Mouse (Mus musculus): ENCODE results near the gene D6Ertd527e.
A peak's percentile ranks its signal among the peaks of the same experiment; 100 is the strongest.

D6Ertd527e gene

DNA sequence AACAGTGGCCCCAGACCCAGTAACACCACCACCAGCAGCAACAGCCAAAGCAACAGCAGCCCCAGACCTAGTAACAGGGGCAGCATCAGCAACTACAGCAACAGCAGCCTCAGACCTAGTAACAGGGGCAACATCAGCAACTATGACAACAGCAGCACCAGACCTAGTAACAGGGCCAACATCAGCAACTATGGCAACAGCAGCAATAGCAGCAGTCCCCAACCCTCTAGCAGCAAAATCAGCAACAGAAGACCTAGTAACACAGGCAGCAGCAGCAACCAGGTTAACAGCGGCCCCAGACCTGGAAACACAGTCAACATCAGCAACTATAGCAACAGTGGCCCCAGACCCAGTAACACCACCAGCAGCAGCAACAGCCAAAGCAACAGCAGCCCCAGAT, 6.9 kb downstream of the D6Ertd527e start:
- no peak for DNase-seq (ENCODE audit: inconsistent ontology term)

DNA sequence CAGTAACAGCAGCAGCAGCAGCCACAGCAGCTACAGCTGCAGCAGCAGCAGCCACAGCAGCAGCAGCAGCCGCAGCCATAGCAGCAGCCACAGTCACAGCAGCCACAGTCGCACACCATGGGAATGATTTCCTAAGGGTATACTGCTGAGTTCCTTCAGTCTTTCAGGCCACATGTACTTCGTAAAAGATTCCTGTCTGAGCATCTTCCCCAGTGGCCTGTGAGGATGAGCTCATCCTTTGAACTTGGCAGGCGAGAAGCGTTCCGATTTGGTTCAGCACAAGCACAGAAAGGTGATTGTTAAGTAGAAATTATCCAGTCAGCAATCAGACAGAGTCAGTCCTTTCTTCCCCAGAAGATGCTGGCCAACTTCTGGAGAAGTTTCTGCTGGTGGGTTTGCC, 7.6 kb downstream of the D6Ertd527e start:
- peak; percentile 67 for DNase-seq (ENCODE audit: inconsistent ontology term)

DNA sequence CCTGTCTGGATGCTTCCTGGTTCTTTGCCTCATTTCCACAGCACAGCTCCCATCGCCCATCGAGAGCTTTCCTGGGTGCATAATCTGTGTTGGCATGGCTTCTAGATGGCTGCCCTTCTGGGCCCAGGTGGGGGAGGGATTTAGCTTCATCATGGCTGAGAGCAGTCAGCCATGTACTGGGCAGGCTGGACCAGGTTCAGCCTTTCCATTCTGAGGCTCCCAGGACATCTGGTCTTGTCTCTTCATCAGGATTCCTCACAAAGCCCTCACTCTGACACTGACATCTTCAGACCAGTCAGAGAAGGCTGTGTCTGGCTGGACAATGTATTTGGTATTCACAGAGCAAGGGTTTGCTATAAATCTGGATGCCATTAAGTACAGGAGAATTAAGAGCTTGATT, 11.4 kb downstream of the D6Ertd527e start:
- DNase-seq (ENCODE audit: inconsistent ontology term), result no peak

DNA sequence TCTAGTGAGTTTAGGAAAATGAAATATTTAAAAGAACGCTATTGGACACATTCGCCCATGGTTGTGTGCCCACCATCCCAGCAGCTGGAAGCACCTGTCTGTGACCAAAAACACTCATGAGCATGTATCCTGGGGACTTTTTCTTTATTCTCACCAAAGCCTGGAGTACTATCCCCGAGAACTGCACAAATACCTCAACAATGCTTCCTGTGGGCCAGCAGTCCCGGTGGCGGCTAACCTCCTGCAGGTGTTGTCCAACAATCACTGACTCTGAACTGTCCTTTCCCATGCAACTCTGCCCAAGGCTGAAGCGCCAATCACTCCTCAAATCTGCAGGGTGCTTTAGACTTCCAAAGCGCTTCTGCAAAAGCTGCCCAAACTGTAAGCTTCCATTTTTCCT, 12.1 kb downstream of the D6Ertd527e start:
- DNase-seq (ENCODE audit: inconsistent ontology term), result no peak

DNA sequence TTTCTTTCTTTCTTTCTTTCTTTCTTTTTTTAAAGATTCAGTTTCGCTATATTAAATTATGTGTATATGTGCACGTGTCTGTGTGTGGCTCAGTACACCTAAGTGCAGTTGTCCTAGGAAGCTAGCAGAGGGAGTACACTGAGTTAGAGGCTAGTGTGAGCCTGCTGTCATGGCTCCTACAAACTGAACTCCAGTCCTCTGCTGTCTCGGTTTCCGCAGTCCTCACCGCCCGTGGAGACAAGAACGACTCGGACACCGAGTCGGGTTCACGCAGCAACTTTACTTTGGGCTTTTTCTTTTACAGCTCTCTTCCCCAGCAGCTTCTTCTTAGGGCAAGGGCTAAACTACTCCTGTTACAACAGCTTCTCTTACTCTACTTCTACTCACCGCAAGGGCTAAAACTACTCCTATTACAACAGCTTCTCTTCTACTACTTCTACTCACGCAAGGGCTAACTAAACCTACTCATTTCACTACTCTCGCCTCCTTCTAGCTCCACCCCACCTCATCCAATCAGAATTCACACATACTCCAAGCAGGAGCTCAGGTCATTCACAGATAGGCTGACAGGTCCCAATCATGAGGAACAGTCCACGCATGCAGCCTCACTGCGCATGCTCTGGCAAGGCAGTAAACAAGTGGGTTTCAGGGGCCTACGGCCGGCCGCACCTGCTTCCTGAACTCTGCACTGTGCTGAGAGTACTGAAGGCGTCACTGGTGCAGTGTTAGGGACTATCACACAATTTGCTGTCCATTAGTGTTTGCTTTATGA, 14.7 kb downstream of the D6Ertd527e start:
- no peak for DNase-seq (ENCODE audit: inconsistent ontology term)

DNA sequence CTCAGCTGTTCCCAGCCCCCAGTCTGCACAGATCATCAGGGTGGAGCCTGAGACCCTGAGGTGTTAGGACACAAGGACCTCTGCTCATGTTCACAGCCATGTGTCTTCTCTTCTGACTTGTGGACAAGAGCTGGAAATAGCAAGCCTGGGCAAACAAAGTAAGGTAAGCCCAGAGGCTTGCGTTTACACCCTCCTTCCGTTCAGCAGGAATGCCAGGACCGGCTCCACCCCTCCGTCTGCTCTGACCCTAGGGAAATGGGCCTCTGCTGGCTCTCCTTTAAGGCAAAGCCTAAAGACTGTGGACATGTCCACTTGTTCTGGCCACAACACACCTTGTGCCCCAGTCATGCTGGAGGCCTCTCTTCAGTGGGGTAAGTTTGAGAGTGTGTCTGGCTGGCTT, 15.4 kb downstream of the D6Ertd527e start:
- no peak for DNase-seq (ENCODE audit: inconsistent ontology term)

DNA sequence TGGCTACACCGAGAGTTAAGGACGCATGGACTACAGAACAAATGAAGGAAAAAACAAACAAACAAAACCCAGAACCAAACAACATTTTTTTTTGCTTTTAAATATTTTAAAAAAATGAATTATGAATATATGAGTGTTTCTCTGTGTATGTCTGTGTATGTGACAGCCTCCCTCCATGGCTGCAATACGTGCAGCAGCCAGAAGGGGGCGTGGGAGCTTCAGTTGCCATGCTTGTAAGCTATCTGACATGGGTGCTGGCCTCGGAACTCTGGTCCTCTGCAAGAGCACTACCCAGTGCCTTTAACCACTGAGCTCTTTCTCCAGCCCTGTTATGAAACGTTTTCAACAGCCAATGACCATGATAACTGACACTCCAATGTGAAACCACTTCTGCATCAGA, 16.1 kb downstream of the D6Ertd527e start:
- no peak for DNase-seq (ENCODE audit: inconsistent ontology term)

DNA sequence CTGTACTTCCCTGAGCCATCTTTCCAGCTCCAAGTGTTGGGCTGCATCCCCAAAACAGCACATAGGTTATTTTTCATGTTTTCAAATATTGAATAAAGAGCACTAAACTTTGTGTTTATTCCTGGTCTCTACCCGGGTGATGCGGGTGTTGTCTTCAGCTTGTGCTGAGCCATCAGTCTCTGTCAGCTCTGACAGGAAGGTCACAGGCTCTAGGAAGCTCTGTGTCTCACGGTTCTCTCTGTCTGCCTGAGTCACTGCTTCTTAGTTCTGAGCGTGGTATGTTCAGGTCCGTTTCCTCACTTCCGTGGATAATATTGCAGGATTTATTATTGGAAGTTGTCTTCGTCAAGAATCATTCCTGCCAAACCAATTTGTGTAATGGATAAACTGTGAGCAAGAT, 17.4 kb downstream of the D6Ertd527e start:
- no peak for DNase-seq (ENCODE audit: inconsistent ontology term)

DNA sequence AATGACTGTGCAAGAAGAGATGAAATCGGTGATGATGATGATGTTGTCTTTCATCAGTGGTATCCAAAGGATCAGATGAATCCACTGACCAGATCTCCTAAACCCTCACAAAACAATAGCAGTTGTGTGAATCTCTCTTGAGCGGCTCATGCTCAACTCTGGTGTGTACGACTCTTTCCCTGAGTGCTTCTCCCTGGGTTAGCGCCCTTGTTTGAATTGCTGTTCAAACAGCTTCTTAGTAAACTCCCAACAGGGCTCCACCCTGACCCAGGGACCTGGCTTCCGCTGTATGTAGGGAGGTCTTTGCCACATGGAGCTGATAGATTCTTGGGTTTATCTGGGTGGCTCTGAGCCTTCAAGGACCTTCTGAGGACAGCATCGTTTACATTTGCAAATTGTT, 18.9 kb downstream of the D6Ertd527e start:
- no peak for DNase-seq (ENCODE audit: inconsistent ontology term)

DNA sequence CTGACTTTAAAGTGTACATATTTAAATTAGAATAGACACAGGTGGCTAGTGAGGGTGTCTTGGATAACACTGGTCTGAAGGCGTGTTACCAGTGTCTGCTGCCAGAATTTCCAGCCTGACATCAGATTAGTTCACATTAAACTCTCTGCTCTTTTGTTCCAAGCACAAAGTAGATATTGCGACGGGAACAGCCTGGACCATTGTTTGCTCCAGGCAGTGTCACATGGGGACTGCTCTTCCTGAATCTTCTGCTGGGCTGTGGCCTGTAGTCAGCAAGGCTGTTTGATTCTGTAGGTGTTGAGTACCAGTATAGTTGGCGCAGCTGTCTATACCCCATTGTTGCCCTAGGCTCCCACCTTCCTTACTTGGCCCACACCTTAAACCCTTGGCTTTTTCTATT, 19.4 kb downstream of the D6Ertd527e start:
- no peak for DNase-seq (ENCODE audit: inconsistent ontology term)

DNA sequence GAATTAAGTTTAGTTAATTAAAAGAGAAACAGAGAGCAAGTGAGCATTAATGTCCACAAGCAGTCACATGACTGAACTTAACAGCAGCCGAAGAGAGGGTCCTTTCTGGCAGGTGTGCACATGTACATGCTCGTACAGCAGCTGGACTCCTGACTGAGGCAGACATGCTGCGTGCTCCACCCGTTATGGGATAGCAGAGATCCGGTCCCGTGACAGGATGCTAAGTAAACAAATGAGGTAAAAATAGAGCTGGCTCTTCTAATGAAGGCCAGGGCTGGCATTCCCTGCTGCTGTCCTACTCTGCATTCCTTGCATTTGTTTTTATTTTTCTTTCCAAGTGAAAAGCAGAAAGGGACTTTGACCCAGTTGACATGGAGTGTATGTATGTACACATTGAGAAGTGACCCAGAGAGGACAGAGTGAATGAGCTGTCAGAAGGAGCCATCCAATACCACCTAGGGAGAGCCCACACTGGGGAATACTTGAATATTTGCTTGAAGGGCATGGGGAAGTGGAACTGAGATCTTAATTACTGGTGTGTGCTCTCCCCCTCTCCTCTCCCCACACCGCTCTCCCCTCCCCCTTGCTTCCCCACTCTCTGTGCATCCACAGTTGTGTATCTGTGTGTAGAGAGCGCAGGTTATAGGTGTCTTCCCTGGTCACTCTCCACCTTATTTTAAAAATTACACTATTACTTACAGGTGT, 22.7 kb downstream of the D6Ertd527e start:
- DNase-seq (ENCODE audit: inconsistent ontology term), result no peak

DNA sequence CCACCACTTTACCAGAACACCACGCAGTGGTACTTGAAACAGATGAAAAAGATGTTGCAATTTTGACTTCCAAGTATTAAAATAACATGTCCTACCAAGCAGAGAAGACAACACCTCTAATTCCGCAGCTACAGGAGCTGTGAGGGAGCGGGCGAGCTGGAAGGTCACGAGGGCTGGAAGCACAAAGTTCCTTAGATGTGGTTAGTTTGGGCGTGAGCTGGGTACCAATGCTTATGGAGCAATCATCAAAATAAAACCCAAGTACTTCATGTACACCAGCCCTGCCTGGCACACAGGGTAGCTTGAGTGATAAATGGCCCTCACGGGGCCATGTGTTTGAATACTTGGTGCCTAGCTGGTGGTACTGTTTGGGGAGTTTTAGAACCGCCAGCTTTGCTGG, 25.3 kb downstream of the D6Ertd527e start:
- DNase-seq (ENCODE audit: inconsistent ontology term), result no peak

DNA sequence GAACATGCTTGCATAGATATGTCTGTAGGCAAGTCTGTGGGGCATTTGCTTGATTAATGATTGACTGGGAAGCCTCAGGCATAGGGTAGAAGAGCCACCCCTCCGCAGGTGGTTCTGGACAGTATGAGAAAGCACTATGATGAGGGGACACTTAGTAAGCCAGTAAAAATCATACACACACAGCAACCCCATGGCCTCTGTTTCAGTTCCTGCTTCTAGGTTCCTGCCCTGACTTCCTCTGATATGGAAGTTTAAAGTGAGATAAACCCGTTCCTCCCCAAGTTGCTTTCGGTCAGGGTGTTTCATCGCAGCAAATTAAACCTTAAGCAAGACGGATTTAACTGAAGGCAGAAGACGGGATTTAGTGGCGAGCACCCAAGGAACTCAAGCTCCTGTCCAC, 26.1 kb downstream of the D6Ertd527e start:
- DNase-seq (ENCODE audit: inconsistent ontology term), result no peak

DNA sequence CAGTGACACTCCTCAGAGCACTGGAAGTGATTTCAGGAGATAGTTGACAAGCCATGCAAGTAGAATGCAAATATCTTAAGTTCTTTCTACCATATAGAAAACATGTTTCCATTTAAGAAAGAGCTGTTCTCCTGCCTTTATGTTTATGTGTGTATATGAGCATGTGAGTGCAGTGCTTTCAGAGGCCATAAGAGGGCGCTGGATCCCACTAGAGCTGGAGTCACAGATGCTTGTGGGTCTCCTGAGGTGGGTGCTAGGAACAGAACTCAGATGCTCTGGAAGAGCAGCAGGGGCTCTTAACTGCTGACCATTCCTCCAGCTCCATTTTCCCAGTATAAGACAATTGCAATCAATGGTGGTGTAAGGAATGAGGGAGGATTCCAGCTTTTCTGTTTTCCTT, 26.5 kb downstream of the D6Ertd527e start:
- DNase-seq (ENCODE audit: inconsistent ontology term), result no peak

DNA sequence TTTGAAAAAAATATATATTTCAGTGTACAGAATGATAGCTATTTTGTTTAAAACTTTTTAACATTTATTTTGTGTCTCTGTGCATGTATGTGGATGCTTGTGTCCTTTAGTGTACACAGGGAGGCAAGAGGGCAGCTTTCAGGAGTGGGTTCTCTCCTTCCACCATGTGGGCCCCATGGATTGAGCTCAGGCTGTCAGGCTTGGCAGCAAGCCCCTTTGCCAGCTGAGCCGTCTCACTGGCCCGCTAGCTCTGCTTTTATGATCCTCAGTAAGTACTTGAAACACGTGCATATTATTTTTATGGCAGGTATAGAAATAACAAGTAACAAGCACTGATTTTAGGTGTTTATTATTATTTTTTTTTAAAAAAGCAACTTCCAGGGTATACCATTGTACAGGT, 29.0 kb downstream of the D6Ertd527e start:
- no peak for DNase-seq (ENCODE audit: inconsistent ontology term)

DNA sequence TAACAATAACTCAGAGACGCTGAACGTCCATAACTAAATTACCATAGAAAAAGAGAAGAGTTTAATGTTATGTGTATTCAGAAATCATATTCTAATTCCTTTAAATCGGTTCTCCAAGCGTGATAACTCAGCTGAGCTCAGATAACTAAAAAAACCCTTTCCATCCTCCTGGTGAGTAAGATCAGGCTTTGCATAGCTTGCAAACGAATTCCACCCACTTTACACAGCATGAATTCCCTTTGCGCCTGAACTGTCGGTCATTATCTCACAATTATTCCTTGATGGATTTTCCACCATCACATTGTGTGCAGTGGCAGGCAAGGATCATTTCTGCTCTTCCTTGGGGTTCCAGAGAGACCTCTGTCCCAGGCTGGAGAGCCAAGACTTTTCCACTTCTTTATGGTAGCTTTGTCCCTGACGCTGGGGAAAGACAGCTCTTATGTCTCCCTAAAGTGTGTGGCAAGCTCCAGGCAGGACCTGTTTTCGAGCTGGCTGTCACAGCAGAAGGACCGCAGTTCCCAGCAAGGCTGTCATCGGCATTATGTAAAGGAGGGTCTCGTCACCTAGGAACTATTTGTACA, 29.5 kb downstream of the D6Ertd527e start:
- DNase-seq (ENCODE audit: inconsistent ontology term), result no peak

DNA sequence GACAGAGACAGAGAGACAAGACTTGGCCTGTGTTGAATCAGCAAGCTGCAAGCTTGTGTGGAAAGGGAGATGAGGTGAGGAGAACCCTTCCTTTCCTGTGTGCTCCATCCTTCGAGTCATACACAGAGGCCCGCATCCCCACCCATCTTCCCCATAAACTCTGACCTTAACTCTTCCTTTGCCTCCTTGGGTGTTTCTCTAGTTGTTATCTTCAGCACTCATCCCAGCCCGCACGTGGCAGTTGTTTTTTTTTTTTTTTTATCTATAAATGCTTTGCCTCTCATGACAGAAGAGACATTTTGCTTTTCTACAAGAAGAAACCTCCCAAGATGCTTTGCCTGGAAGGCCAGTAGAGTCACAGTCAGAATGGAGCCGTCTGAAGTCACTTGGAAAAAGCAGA, 33.9 kb downstream of the D6Ertd527e start:
- no peak for DNase-seq (ENCODE audit: inconsistent ontology term)

DNA sequence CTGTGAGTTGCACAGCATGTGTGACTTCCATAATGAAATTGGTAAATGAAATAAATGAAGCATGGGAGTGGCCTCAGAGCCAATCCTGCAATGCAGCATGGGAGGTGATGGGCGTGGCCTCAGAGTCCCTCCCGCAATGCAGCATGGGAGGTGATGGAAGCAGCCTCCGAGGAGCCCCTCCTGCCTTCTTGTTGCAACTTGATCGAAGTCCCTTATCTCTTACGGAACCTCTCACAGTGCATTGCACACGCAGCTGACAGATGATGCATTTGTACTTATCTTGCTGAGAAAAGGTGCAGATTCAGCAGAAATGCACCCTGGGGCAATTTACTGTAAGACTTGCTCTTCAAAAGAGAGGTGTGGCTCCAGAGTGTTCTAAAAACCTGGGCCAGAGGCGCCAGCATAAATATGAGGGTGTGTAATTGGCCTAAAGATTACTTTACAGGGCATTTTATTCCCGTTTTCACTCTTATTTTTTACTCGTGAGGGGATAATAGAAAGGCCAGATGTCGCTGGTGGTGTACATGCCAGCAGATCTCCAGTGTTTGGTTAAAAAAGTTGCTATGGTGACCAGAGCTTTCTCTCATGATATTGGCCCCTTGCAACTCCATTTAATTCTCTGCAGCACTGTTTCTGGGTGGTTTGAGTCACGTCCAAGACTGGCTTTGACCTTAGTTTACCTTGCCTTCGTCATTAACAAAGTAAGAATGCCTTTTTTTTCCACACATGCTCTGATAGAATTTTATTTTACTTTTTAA, 35.4 kb downstream of the D6Ertd527e start:
- DNase-seq (ENCODE audit: inconsistent ontology term), result no peak

DNA sequence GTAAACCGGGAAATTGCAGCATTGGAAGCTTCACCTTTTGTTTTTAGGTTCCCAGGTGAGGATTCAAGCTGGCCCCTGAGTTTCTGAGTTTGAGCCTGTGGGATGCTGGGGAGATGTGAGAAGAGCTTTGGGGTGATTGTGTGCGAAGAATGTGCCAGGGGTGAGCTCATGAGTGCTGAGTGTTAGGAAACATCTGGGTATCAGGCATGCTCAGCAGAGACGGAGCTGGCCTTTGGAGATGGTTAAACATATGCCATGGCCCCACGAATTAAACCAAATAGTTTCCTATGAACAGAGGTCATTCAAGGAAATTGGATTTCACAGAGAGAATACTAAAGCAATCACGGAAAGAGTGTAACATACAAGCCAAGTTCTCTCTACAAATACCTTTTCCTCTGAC, 37.7 kb downstream of the D6Ertd527e start:
- DNase-seq (ENCODE audit: inconsistent ontology term), result no peak

DNA sequence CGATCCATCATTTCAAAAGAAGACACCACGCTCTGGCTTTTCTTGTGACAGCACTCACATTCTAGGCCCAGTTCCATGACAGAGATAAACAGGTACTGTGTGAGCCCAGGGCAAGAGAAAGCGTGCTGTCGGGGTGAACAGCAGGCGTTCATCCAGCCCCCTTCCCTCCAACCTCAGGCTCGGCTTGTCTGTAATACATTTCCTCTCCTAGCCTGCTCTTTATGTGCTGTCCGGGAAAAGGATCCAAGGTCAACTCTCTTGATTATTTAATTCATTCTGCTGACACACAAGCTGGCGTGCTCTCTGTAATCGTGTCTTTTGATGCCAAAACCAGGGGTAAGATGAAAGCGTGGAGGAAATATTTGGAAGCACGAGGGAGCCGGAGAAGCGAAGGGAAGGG, 39.0 kb downstream of the D6Ertd527e start:
- peak; percentile 20 for DNase-seq (ENCODE audit: inconsistent ontology term)

DNA sequence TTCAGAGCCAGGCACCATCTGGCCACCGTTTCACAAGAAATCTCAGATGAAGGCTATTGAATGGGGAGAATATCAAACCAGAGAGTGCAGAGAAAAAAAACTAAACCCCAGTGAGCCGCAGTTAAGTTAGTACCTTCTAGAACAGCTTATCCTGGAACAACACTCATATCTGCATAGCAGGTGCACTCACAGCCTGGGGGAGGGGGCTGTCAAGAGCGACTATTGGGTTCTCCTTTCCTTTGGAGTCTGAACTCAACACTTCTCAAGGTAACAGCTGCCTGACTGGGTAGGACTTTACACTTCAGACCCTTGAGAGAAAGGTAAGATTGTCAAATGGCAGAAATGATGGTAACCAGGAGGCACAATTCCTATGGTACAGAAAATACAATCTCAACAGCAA, 43.4 kb downstream of the D6Ertd527e start:
- no peak for DNase-seq (ENCODE audit: inconsistent ontology term)

DNA sequence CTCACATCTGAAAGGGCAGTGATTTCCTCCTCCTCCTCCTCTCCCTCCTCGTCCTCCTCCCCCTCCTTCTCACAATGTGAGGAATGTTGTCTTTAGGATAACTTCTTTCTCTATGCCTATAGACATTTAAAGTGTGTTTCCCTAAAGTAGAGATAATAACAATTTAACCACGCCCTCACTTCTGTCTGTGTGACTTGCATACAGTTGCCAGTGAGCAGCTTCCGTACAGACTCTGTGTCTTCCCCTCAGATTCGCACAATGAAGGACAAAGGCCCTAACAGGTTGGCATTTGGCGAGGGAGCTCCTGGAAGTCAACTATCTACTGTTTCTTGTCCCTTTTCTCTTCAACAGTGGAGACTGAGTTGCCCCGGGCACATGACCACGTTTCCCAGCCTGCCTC, 45.9 kb downstream of the D6Ertd527e start:
- DNase-seq (ENCODE audit: inconsistent ontology term), result no peak

All from Muller cell, postnatal 12 days (primary cell).